Mouse (Mus musculus): ENCODE measurements at regions not wholly inside any gene's neighbourhood (a gene's known extent, or its start where the extent isn't known, plus 50 kb on each side); places are given as distances from the start of the nearest gene placed in this dataset.

DNA sequence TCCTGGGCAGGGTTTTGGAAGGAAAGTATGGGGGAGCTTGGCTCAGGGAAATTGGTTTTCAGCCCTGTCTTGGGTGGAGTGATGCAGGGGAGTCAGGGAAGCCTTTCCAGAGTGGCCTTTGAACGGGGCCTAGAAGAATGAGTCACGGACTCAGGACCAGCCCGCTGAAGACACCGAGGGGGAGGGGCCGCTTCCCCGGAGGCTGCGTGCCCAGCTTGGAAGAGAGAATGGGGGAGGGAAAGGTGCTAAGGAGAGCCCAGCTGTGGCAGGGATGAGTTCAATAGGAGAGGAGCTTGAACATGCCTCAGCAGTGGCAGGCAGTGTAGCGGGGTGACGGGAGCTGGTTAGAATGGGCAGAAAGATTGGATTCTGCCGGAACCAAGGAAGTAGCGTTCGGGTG is 337.8 kb downstream of the Zfp706 start:
- DNase-seq (ENCODE audit: low read depth), result peak; percentile 45

- DNase-seq (ENCODE audit: low read depth), result no peak
Measured at GRCm38 (mm10) chr15:36666566-36666965, 341.0 kb downstream of the Zfp706 start.

GRCm38 (mm10) chr15:36664391-36664790 is 343.2 kb downstream of the Zfp706 start:
- no peak for DNase-seq (ENCODE audit: low read depth)

DNA sequence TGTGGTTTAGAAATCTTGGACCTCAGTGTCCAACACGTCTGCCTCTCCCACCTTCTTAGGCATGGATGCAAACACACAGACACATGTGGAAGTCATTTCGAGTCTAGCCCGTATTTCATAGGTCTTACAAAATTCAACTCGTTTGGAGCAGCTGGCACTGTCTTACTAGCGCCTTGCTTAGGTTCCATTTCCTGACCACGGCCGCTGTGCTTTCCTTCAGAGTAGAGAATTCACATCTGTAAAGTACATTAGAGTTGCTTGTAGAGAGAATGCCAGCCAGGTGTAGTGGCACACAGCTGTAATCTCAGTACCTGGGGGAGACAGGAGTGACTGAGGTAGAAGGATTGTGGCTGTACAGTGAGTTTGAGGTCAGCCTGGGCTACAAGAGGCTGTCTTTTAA is 346.6 kb downstream of the Zfp706 start:
- peak; percentile 23 for DNase-seq (ENCODE audit: low read depth)
